Mouse (Mus musculus) cortical plate, adult 2 months (tissue): ENCODE results near the gene Zeb2.

Source experiments
- CTCF ChIP-seq: fragments of 200-500 bp; IDR thresholded peaks from 2 replicates; pipeline ENCODE4 v1.5.1; 2011; ENCODE audit warnings: mild to moderate bottlenecking, control low read depth, low read length; ENCODE audit not compliant: insufficient read depth; ENCODE audit errors: extremely low read depth
- POLR2A ChIP-seq: fragments of 200-500 bp; IDR thresholded peaks from 2 replicates; pipeline ENCODE4 v1.6.1; 2011; ENCODE audit warnings: mild to moderate bottlenecking, low read length, control low read depth; ENCODE audit not compliant: insufficient read depth; ENCODE audit errors: extremely low read depth

DNA sequence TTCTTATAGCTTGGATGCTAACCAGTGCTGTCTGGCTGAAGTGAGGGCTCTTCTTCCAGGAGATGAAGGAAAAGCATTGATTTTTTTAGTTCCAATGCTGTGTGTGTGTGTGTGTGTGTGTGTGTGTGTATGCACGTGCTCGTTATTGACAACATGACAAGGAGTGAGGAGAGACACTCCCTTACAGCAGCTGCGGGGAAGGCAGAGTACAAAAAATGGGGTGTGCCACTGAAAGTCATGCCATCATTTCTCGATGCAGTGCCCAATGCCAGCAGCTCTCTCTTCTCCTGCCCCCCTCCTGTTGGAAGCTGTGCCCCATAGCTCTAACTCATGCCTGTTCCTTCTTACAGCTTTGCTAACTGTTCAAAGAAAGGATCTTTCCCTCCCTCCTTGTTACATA, 56.4 kb downstream of the Zeb2 start:
- TF ChIP-seq POLR2A (no peak), CTCF (no peak)
